In the genomic region with DNA sequence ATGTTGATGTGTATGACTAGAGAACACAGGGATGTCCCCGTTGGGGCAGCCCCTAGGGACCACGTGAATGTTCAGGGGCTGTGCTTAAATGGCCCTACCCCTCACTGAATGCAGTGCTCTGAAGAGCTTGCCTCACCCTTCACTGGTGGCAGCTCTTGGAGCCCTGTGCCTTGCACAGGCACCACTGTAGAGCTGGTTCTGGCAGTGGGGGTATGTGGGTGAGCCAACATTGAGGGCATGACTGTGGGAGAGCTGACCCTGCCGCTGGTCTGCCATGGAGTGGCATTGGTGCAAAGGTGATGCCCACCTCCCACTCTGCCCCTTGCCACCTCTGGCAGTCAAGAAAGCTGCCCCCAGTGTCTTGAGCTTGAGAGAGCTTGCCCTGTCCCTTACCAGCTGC, we compare ENCODE assay signal across 22 mouse cellular contexts.
DNase-seq lines count a peak whose midpoint lies in the region; ATAC-seq and TF ChIP-seq lines count a peak whose summit lies in the region.
"Had no signal": no experiment of that assay in that cellular context is flagged by ENCODE, and none has a peak within 500 bp of the region (broad histone marks: within the 10 kb centered on the region; RNA-seq: fewer than 3 reads in every experiment).

No protein-coding gene starts in this region.

- DNase-seq in heart, adult 2 months, result no peak
- no peak for DNase-seq in midbrain, embryonic 11.5 days (ENCODE audit: low spot score, missing footprints)
- DNase-seq in midbrain, postnatal 0 days (ENCODE audit: low spot score), result no peak
- DNase-seq in hindbrain, embryonic 11.5 days (ENCODE audit: low spot score), result no peak
- DNase-seq: adrenal gland, adult 2 months; adrenal gland, postnatal 14 days; cerebellum, adult 11 months; cerebellum, adult 2 months; cerebellum, adult 9-11 months; cerebellum, postnatal 25 days; gastrocnemius, postnatal 10 days; gastrocnemius, postnatal 36 days; heart, postnatal 14 days; heart, postnatal 4 days had no signal

- no peaks in the 10 kb centered on the region for H3K36me3 ChIP-seq in heart, embryonic 15.5 days
- H3K36me3 ChIP-seq in heart, adult 2 months (ENCODE audit: control insufficient read depth, insufficient read depth, low read length), result no peaks in the 10 kb centered on the region
- no peaks in the 10 kb centered on the region for H3K36me3 ChIP-seq in midbrain, embryonic 11.5 days (ENCODE audit: control insufficient read depth, insufficient read depth, low read length)
- H3K36me3 ChIP-seq in midbrain, postnatal 0 days (ENCODE audit: insufficient read depth, low read length), result no peaks in the 10 kb centered on the region
- H3K36me3 ChIP-seq in hindbrain, embryonic 11.5 days (ENCODE audit: control insufficient read depth, insufficient read depth, low read length), result no peaks in the 10 kb centered on the region
- H3K36me3 ChIP-seq: embryonic facial prominence, embryonic 15.5 days; heart, embryonic 12.5 days; hindbrain, embryonic 12.5 days; hindbrain, embryonic 15.5 days had no signal

- no peak overlapping the region for H3K4me3 ChIP-seq in heart, embryonic 15.5 days
- no peak overlapping the region for H3K4me3 ChIP-seq in heart, adult 2 months
- no peak overlapping the region for H3K4me3 ChIP-seq in midbrain, embryonic 11.5 days (ENCODE audit: low read depth, low read length)
- no peak overlapping the region for H3K4me3 ChIP-seq in midbrain, postnatal 0 days (ENCODE audit: low read depth, low read length)
- no peak overlapping the region for H3K4me3 ChIP-seq in hindbrain, embryonic 11.5 days (ENCODE audit: low read depth, low read length)
- H3K4me3 ChIP-seq: embryonic facial prominence, embryonic 15.5 days; heart, embryonic 12.5 days; hindbrain, embryonic 12.5 days; hindbrain, embryonic 15.5 days had no signal

- no peaks in the 10 kb centered on the region for H3K27me3 ChIP-seq in heart, embryonic 15.5 days
- H3K27me3 ChIP-seq in heart, adult 2 months (ENCODE audit: control insufficient read depth, insufficient read depth, low read length), result no peaks in the 10 kb centered on the region
- no peaks in the 10 kb centered on the region for H3K27me3 ChIP-seq in midbrain, embryonic 11.5 days (ENCODE audit: control insufficient read depth, insufficient read depth, low read length)
- no peaks in the 10 kb centered on the region for H3K27me3 ChIP-seq in midbrain, postnatal 0 days (ENCODE audit: insufficient read depth, low read length)
- no peaks in the 10 kb centered on the region for H3K27me3 ChIP-seq in hindbrain, embryonic 11.5 days (ENCODE audit: control insufficient read depth, insufficient read depth, low read length)
- H3K27me3 ChIP-seq: embryonic facial prominence, embryonic 15.5 days; heart, embryonic 12.5 days; hindbrain, embryonic 12.5 days; hindbrain, embryonic 15.5 days had no signal

- no peaks in the 10 kb centered on the region for H3K4me1 ChIP-seq in heart, embryonic 15.5 days (replicated peaks)
- no peaks in the 10 kb centered on the region for H3K4me1 ChIP-seq in heart, adult 2 months (ENCODE audit: control insufficient read depth, insufficient read depth, low read length)
- no peaks in the 10 kb centered on the region for H3K4me1 ChIP-seq in midbrain, embryonic 11.5 days (ENCODE audit: control insufficient read depth, insufficient read depth, low read length)
- no peaks in the 10 kb centered on the region for H3K4me1 ChIP-seq in midbrain, postnatal 0 days (ENCODE audit: insufficient read depth, low read length)
- H3K4me1 ChIP-seq in hindbrain, embryonic 11.5 days (replicated peaks; ENCODE audit: control insufficient read depth, insufficient read depth, low read length), result no peaks in the 10 kb centered on the region
- H3K4me1 ChIP-seq: embryonic facial prominence, embryonic 15.5 days; heart, embryonic 12.5 days; hindbrain, embryonic 12.5 days; hindbrain, embryonic 15.5 days had no signal

- no peak overlapping the region for H3K27ac ChIP-seq in heart, embryonic 15.5 days
- no peak overlapping the region for H3K27ac ChIP-seq in heart, adult 2 months
- no peak overlapping the region for H3K27ac ChIP-seq in midbrain, embryonic 11.5 days (ENCODE audit: low read depth, low read length)
- H3K27ac ChIP-seq in midbrain, postnatal 0 days (ENCODE audit: low read depth, low read length), result no peak overlapping the region
- H3K27ac ChIP-seq in hindbrain, embryonic 11.5 days (ENCODE audit: low read depth, low read length), result no peak overlapping the region
- H3K27ac ChIP-seq: embryonic facial prominence, embryonic 15.5 days; hindbrain, embryonic 12.5 days; hindbrain, embryonic 15.5 days had no signal

- no peaks in the 10 kb centered on the region for H3K79me2 ChIP-seq in heart, adult 2 months (replicated peaks; ENCODE audit: control insufficient read depth, insufficient read depth, low read length)

- no peak overlapping the region for H3K4me2 ChIP-seq in heart, embryonic 15.5 days
- no peak overlapping the region for H3K4me2 ChIP-seq in midbrain, embryonic 11.5 days
- no peak overlapping the region for H3K4me2 ChIP-seq in midbrain, postnatal 0 days (ENCODE audit: low read depth, low read length, poor library complexity, severe bottlenecking)
- H3K4me2 ChIP-seq in hindbrain, embryonic 11.5 days (replicated peaks; ENCODE audit: low read depth, low read length), result no peak overlapping the region
- H3K4me2 ChIP-seq: embryonic facial prominence, embryonic 15.5 days; heart, embryonic 12.5 days; hindbrain, embryonic 12.5 days; hindbrain, embryonic 15.5 days had no signal

- TF ChIP-seq EP300 in heart, adult 2 months (IDR thresholded peaks at IDR 0.05; ENCODE audit: insufficient read depth, low read depth, low read length), result no peak

- no peak overlapping the region for H3K9ac ChIP-seq in heart, embryonic 15.5 days
- no peak overlapping the region for H3K9ac ChIP-seq in heart, adult 2 months (ENCODE audit: low read depth, low read length)
- H3K9ac ChIP-seq in midbrain, embryonic 11.5 days (ENCODE audit: low read length), result no peak overlapping the region
- H3K9ac ChIP-seq in midbrain, postnatal 0 days (replicated peaks; ENCODE audit: low read length, poor library complexity, severe bottlenecking), result no peak overlapping the region
- H3K9ac ChIP-seq in hindbrain, embryonic 11.5 days (ENCODE audit: low read depth, low read length), result no peak overlapping the region
- H3K9ac ChIP-seq: embryonic facial prominence, embryonic 15.5 days; heart, embryonic 12.5 days; hindbrain, embryonic 12.5 days; hindbrain, embryonic 15.5 days had no signal

- intact Hi-C loops in heart, adult 2 months (cut with DNase I), result no loop called here

- 0 out of 2 replicates have a peak, but pooled peaks have one; percentile 27 for ATAC-seq in heart, embryonic 15.5 days (replicated peaks; ENCODE audit: insufficient number of reproducible peaks, insufficient read depth, low FRiP score, low read depth)
- peak; percentile 36; the same call in 1 of the 2 replicates for ATAC-seq in midbrain, embryonic 11.5 days (ENCODE audit: low FRiP score)
- ATAC-seq in midbrain, postnatal 0 days (ENCODE audit: low FRiP score), result no peak; the same call in 1 of the 2 replicates
- 0 out of 2 replicates have a peak, but pooled peaks have one; percentile 9 for ATAC-seq in monocyte, adult 5-6 weeks (replicated peaks; ENCODE audit: insufficient number of reproducible peaks, low FRiP score, low TSS enrichment, poor library complexity, severe bottlenecking)
- no peak for ATAC-seq in hindbrain, embryonic 11.5 days (ENCODE audit: low FRiP score)
- ATAC-seq: CD4-positive, CD25-positive, alpha-beta regulatory T cell, adult 4 months; forebrain, embryonic 16.5 days had no signal

- TF ChIP-seq POLR2A in heart, adult 2 months (IDR thresholded peaks at IDR 0.05; ENCODE audit: insufficient read depth, low read depth, low read length), result no peak

- 85% methylated on average over 3 of the region's 3 CpGs for WGBS in heart, embryonic 15.5 days
- 74% methylated on average over 3 of the region's 3 CpGs for whole genome bisulfite sequencing in heart, adult 2 months
- WGBS in midbrain, embryonic 11.5 days, result 93% methylated on average over 3 of the region's 3 CpGs
- 93% methylated on average over 3 of the region's 3 CpGs for WGBS in midbrain, postnatal 0 days
- 84% methylated on average over 3 of the region's 3 CpGs for WGBS in hindbrain, embryonic 11.5 days

- TF ChIP-seq CTCF in heart, adult 2 months (IDR thresholded peaks at IDR 0.05), result no peak
- no peak for TF ChIP-seq CTCF in midbrain, postnatal 0 days (IDR thresholded peaks at IDR 0.05)

- H3K9me3 ChIP-seq in heart, embryonic 15.5 days (replicated peaks), result no peaks in the 10 kb centered on the region
- no peaks in the 10 kb centered on the region for H3K9me3 ChIP-seq in midbrain, embryonic 11.5 days (ENCODE audit: control insufficient read depth, low read length)
- H3K9me3 ChIP-seq in midbrain, postnatal 0 days (ENCODE audit: low read length), result no peaks in the 10 kb centered on the region
- H3K9me3 ChIP-seq in hindbrain, embryonic 11.5 days (ENCODE audit: control insufficient read depth, low read length), result no peaks in the 10 kb centered on the region
- H3K9me3 ChIP-seq: embryonic facial prominence, embryonic 15.5 days; heart, embryonic 12.5 days; hindbrain, embryonic 12.5 days; hindbrain, embryonic 15.5 days had no signal

Comparison
In these comparisons a context has a peak if more than half of its experiments do, and no peak if none do; other contexts are left out.
1. ATAC-seq: peak in heart, embryonic 15.5 days (single experiment), midbrain, embryonic 11.5 days (single experiment) and monocyte, adult 5-6 weeks (single experiment); none in midbrain, postnatal 0 days (single experiment) and hindbrain, embryonic 11.5 days (single experiment).